Mouse (Mus musculus): ENCODE data around the gene Sec11a.

Sec11a gene

DNA sequence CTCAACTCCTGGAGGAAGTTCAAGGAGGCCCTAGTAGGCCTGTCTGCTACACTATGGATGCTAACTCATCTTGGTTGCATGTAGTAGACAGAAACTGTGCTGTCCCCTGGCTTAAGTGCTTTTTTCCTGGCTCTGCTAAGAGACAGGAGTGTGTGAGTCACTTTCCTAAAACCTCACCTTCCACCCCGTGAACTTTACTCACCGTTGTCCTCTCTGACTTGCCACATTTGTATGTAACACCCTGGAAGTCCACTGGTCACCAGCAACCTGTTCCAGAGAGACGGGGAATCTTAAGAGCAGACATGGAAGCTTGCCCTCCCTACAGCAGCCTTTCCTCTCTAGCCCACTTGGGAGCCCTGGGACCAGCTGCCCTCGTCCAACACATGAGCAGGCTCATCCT lies 49.9 kb downstream of the Sec11a start:
- DNase-seq (ENCODE audit: low spot score in 2 of 2) = no peak

DNA sequence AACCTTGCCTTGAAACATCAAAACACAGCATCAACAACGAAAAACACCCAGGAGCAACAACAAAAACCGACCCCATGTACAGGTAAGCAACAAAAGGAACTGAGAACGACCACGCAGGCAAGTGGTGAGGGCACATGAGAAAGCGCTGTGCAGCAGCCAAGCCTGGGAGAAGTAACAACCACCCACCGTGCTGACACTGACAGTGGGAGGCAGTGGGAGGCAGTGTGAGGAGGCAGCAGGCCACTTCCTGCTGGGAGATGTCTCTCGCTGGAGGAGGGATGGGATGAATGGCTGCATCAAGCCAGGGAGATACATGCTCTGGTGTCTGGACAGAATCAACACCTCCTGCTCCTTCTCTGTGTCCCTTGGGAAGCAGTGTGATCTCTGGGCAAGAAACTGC lies 50.4 kb downstream of the Sec11a start:
- DNase-seq (ENCODE audit: low spot score in 2 of 2) = no peak

DNA sequence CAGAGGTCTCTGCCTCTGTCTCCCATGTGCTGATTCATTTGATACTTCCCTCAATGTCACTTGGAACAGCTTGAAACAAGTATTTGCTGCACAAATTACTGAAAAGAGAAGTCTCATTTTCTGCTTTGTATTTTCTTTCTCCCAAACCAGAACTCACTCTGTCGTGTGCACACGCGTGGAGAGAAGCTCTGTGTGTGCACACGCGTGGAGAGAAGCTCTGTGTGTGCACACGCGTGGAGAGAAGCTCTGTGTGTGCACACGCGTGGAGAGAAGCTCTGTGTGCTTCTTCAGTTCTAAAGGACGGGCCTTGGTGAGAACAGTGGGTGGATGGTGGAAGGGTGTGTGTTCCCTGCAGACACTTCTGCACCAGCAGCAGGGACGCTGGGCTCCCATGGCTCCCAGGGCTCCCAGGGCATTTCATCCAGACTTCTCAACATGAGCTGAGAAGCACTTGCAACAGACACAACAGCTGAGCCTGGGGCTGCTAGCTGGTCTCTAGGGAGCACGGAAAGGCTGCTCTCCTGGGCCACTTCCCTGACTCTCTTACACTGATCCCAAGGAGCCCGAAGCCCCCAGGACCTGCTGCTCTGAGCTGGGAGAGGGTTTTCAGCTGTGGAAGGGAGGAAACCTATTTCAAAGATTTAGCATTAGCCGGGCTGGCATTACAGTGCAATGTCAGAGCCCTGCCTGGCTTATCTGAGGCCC lies 52.6 kb downstream of the Sec11a start:
- no peak for DNase-seq (ENCODE audit: low spot score in 2 of 2)

DNA sequence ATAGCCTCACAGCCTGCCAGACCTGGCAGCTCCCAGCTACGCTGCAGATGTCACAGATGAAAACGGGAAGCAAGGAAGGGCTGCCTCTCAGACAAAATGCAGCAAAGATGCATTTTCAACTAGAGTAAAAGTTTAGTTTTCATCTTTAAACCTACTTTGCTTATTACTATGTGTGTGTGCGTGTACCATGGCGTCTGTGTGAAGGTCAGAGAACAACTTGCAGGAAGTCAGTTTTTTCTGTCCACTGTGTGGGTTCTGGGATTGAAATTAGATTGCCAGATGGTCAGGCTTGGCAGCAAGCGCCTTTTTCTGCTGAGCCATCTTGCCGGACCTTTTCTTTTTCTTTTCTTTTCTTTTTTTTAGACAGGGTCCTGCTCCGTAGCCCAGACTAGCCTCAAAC lies 53.4 kb downstream of the Sec11a start:
- no peak for DNase-seq (ENCODE audit: low spot score in 2 of 2)

DNA sequence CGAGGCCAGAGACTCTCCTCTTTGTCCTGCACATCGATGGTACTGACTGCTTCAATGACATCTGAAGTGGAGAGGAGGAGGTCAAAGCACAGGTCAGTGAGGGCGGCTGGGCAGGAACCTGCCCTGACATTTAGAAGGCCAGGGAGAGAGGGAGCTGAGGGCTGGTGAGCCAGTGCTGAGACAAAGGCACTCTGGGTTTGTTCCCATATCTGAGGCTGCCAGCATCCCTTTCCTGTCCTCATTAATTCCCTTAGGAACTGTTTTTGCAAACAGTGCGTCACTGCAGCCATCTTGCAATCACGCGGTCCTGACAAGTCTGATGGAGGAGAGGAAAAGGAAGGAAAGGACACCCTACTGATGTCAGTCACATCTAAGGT lies 53.8 kb downstream of the Sec11a start:
- no peak for DNase-seq (ENCODE audit: low spot score in 2 of 2)

DNA sequence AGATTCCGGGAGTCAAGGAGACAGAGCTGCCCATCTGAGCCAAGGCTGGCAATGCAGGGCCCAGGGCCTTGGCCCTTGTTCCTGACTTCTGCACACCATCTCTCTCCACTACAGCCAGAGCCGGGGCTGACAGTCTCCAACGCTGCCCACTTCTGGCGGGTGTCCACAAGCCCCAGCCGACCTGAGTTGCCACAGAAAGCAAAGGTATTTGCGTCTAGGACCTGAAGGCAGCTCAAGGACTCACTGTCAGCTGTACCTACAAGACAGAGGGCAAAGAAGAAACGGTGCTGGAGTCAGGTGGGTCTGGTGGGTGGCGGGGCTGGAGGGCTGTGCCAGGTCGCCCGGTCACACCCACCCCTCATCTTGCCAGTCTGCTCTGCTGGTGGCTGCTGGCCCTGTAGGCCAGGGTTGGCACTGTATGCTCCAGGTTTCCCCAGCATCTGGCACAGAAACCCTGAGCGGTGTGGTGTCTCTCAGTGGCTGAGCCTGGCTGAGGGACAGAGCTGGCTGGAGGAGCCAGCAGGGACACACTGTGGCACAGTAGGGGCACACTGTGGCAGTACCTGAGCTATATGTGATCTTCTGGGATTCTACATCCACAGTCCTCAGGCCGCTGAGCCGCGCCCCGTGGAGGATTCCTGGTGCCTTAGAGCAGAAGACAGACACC lies 54.4 kb downstream of the Sec11a start:
- no peak for DNase-seq (ENCODE audit: low spot score in 2 of 2)

DNA sequence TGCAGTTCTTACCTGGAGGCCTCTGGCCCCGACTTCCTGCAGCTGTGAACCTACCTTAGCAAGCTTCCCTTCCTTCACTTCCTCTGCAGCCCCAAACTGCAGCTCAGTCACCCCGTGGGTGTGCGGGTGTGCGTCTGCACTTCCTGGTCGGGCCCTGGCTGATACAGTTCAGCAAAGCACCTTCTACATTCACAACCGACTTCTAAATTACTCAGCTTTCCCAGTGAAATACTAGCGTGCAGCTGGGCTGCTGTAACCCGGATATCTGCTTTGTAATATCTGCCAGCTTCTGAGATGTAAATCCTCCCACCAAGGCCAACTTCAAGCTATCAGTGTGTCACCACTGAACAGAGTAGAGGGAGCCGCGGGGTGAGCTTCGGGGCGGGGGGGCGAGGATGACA lies 57.7 kb downstream of the Sec11a start:
- peak; percentile 84 to 86 for DNase-seq (ENCODE audit: low spot score in 2 of 2)

DNA sequence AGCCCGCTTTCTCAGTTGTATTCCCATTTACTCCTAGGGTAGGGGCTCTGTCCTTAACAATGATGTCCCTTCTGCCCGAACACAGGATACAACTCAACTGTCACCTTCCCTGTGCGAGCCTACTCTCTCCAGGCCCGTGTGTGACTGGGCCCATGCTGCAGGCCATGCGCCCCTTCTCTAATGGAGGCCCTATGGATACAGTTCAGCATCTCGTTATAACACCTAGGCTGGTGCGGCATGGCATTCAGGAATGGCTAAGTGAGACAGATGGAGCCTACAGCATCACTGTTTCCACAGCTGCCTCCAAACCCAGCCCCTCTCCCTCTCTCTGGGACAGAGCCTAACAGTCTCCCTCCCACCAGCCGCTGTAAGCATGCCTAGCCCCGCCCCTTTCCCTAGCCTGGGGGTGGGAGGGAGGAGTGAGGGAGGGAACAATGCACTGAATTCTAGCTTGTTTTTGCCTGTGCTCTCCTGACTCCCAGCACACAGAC lies 58.5 kb downstream of the Sec11a start:
- peak; percentile 50 to 53 for DNase-seq (ENCODE audit: low spot score in 2 of 2)

DNA sequence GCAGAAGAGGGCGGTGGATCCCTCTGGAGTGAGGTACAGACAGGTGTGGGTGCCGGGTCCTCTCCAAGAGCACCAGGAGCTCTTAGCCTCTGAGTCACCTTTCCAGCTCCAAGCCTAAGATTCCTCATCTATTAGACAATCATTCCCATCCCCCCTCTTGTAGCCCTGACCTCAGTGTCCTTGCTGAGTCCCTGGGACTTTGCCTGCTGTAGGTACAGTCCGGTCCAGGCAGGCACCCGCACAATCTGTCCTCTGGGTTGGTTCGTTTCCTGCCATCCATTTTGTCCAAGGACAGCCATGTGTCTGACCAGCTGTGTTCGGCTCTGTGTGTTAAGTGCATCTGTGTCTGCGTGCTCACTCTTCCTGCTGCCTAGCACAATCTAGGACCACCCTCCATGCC lies 59.0 kb downstream of the Sec11a start:
- DNase-seq (ENCODE audit: low spot score in 2 of 2) = no peak

DNA sequence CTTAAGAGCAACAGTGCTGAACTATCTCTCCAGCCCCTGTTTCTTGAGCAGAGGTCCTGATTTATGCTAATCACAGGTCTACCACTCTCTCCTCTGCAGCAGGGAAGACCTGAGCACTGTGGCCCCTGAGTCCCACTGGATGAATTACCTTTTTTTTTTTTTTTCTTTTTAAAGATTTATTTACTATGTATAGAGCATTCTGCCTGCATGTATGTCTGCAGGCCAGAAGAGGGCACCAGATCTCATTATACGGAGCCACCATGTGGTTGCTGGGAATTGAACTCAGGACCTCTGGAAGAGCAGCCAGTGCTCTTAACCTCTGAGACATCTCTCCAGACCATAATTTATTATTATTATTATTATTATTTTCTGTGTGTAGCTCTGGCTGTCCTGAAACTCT lies 61.9 kb downstream of the Sec11a start:
- DNase-seq (ENCODE audit: low spot score in 2 of 2) = peak in 1 of 2 experiments; percentile 49

DNA sequence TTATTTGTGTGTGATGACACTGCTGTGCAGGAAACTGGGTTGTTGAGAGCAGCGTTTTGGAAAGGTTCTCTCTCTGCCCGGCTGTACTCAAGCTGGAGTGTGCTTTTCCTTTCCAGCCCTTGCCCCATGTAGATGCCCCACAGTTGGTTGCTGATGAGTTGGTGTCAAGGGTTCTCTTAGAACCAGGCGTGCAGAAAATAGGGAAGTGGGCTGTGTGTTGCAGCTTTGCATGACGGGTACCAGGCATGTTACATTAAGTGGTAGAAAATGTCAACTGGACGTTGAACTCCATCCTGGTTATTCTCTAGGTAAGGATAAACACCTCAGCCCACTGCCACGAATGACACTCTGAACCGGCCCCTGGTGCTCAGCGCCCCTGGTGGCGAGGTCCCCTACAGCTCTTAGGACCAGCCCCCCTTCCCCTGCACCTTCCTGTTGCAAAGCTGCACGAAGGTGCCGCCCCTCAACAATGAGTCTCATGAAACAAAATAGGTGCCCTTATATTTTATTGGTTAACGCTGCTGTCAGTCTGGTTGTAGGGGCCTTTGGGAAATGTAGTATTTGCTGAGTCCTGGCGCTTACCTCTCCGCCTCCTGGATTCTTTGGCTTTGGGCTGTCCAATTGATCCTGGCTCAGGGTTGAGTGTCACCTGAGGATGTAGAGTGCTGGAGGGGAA lies 64.6 kb downstream of the Sec11a start:
- DNase-seq (ENCODE audit: low spot score in 2 of 2) = peak; percentile 83 to 85

DNA sequence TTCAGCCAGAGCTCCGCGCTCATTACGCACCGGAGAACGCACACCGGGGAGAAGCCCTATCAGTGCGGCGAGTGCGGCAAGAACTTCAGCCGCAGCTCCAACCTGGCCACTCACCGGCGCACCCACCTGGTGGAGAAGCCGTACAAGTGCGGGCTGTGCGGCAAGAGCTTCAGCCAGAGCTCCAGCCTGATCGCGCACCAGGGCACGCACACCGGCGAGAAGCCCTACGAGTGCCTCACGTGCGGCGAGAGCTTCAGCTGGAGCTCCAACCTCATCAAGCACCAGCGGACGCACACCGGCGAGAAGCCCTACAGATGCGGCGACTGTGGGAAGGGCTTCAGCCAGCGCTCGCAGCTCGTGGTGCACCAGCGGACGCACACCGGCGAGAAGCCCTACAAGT lies 71.9 kb downstream of the Sec11a start:
- no peak for DNase-seq (ENCODE audit: low spot score in 2 of 2)

DNA sequence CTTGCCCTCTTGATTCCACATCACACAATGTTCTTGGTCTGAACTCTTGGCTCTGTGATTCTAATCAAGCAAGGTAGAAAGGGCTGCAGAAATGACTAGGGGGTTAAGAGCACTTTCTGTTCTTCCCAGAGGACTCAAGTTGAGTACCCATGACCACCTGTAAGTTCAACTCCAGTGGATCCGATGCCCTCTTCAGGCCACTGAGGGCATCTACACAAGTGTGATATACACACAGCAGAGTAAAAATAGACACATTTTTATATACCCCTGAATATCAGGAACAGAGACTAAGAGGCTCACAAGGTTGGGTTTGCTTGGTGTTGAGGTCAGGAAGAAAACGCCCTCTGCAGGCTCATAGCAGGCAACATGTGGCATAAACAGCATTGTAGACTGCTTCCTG lies 73.9 kb downstream of the Sec11a start:
- DNase-seq (ENCODE audit: low spot score in 2 of 2) = no peak

DNA sequence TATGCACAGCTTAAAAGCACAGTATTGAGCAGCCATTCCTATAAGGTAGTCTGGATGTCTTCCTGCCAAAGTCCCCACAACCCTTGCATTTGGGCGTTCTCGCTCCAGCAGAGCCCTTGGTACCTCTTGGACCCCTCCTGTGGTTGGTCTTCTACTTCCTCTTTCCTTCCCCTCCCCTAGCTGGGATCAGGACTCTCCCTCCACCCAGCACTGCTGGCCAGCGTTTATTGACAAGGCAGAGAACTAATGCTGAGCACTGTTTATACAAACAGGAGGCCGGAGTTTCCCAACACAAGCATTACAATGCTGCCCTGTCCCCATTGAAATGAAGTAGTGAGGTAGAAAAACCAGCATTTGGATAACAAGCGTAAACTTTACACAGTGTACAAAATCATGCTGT lies 74.5 kb downstream of the Sec11a start:
- DNase-seq (ENCODE audit: low spot score in 2 of 2) = no peak

DNA sequence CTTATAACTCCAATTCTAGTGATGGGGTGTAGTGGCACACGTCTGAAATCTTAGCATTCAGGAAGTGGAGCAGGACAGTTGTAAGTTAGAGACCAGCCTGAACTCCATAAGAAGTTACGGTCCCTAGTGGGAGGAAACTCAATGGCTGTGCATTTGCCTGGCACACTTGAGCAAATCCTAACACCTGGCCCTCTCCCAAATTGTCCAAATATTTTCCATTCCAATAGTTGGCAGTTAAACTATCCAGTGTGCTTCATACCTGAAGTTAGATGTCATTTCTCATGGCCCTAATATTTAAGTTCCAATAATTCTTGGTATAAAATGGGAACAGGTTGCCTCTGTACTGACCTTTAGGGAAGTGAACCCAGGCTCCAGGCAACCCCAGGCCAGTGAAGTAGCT lies 78.9 kb downstream of the Sec11a start:
- DNase-seq (ENCODE audit: low spot score in 2 of 2) = no peak

DNA sequence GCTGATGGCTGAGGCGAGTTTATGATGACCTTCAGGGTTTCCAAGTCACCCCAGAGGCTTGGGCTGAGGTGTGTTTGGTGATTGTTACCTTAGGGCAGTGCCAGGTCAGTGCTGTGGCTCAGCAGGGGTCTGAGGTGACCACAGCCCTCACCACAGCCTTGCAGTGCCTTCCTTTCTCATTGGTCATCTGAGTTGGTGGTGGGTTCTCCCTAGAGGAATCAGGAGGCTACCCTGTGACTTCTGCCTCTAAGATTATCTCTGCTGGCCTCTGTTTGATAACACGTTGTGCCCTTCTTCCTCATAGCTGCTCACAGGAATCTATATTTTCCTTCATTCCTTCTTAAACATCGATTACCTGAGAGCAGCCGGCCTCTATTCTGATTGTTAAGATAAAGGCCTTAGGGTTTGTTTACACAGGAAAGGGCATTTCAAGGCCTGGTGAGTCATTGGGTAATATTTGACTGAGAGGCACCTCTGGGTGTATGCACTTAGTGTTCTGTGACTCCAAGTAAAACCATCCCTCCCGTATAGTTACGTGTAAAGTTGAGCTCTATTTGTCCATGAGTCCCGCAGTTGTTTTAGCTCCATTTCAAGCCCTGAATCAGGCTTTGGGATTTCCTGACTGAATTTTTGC lies 80.9 kb downstream of the Sec11a start:
- DNase-seq (ENCODE audit: low spot score in 2 of 2) = no peak

DNA sequence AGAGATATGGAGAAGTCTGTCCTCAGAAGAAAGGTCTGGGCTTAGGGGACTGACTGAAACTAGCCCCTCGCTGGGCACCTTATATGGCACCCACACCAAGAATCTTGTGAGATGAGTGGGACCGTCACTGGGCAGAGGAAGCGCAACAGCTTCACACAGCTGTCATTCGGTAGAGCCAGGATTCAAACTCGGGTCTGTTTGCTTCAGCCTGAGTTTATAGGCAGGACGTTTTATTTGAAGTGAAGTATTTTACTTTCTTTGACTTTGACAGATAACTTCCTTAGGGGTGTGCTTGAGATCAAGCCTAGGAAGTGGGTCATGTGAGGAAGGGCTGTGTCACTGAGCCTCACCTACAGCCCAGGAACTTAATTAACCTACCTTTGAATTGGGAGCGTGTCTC lies 82.1 kb downstream of the Sec11a start:
- DNase-seq (ENCODE audit: low spot score in 2 of 2) = no peak

DNA sequence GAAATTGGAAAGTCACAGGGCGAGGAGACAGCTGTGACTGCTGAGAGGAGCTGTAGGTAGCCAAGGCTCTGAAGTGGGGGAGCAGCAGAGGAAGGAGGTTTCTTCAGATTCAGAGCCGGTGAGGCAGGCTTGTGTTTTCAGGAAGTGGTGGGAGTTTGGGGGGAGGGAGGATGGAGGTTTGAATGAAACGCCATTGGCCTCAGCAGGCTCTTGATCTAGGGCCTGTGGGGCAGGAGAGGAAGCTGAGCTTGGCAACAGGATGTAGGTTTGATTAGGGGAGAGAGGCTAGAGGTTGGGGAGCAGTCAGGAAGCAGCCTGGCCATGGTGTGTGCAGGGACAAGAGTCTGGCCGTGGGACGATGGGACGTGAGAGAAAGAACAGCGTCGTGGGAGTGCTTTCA lies 82.7 kb downstream of the Sec11a start:
- peak; percentile 75 to 84 for DNase-seq (ENCODE audit: low spot score in 2 of 2)

DNA sequence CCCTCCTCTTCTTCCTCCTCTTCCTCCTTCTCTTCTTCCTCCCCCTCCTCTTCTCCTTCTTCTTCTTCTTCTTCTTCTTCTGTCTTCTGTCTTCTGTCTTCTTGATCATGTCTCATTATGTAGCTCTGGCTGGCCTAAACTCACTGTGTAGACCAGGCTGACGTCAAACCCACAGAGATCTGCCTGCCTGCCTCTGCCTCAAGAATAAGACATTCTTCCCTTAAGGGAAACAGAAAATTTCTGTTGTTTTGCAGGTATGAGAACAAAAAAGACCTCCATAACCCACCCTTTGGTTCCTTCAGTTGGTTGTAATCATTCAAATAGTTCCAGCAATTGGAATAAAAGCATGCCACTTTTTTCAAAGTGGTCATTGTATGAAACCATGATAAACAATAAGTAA lies 83.4 kb downstream of the Sec11a start:
- DNase-seq (ENCODE audit: low spot score in 2 of 2) = no peak

DNA sequence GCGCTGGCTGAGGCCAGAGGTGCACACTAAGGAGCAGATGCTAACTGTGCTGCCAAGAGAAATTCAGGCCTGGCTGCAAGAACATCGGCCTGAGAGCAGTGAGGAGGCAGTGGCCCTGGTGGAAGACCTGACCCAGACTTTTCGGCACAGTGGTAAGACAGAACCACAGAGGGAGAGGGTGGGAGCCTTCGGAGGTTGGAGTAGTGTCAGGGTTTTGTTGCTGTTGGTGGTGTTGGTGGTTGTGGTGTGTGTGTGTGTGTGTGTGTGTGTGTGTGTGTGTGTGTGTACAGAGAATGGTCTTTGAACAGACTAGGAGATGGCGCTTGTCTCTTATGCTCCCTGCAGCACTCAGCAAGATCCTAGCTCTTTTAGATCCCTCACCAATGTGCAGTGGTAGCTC lies 84.1 kb downstream of the Sec11a start:
- DNase-seq (ENCODE audit: low spot score in 2 of 2) = no peak

DNA sequence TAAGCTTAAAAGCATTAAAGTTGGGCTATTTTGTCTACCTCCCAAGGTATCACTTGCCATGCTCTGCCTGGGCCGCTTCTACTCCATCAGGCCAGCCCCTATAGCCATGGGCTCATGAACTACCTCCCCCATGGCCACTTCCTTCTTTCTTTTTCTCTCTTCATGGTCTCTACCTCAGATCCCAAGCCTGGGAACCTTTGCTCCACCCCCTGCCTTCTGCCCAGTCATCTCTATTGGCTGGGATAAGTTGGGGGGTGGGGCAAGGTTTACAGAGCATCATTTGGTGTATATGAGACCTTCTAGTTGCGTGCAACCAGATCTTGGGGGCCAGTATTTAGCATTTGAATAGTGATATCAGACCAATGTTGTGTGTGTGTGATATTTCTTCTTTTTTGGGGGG lies 85.1 kb downstream of the Sec11a start:
- no peak for DNase-seq (ENCODE audit: low spot score in 2 of 2)

DNA sequence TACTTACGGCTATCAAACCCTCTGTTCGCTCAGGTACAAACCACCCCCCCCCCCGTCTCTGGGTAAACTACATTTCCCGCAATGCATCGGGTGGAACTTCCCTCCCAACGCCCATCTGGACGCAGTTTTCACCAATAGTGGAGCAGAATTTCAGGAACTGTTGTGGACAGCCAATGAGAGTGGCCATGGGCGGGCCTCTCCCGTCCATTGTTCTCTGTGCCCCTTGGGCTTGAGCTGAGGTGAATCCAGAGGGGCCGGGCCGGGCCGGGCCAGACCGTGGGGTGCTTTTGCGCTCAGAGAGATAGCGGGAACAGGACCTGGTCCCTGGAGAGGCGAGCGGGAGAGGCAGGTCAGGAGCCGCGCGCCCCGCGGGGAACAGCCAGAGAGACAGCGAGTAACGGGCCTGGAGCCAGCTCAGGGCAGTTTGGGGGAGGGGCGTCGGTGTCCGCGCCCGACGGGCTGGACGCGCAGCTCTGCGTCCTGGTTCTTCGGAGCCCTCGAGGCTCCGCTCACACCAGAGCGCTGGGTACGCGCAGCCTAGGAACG lies 86.8 kb downstream of the Sec11a start, which contains the start of gene Zscan2:
Zscan2 (plus strand) TSS at position 192 of the 546 bp plus-strand sequence.
- DNase-seq (ENCODE audit: low spot score in 2 of 2) = peak; percentile 84 to 88
